In the genomic region with DNA sequence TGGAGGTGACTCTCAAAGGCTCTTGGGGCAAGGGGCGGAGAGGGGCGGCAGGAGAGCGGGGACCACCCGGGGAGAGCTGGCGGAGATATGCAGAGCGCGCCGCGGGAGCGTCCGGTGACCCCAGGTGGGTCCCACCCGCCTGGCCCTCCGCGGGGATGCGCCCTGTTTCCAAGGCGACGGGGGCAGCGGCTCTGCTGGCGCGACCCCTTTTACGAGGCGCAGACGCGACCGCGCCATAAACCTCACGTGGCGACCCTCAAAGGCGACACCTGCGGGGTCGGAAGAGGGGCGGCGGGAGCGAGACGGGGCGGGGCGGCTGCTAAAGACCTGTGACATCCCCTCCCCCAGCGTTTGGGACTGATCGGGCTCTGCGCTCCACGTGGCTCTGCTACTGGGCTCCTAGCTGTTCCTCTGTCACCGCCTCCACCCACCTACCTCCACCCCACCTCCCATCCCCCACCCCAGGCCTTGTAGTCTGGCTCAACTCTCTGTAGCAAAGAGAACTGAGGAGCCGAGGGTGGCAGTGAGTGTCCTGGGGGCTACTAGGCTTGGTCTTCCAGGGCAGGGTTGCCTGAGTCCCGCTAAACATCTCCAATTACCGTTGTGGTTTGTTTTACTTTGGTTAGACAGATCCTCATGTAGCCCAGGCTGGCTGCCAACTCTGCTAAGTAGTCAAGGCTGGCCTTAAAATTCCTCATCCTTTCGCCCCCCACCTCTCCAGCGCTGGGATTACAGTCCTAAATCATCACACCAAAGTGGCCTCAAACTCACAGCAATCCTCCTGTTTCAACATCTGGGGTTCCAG, we compare ENCODE assay signal across 9 mouse cellular contexts. TPM values are rescaled to one million over a fixed set of nuclear protein-coding genes. Genes with fewer than 3 reads are reported as not detected.
DNase-seq lines count a peak whose midpoint lies in the region; ATAC-seq lines count a peak whose summit lies in the region.
"Had no signal": no experiment of that assay in that cellular context is flagged by ENCODE, and none has a peak within 500 bp of the region (broad histone marks: within the 10 kb centered on the region; RNA-seq: fewer than 3 reads in every experiment).

No protein-coding gene starts in this region.

- H3K4me2 ChIP-seq in hindbrain, embryonic 14.5 days (replicated peaks): peak overlapping the region; percentile 69
- H3K4me2 ChIP-seq in midbrain, embryonic 14.5 days (ENCODE audit: low read length): peak overlapping the region; percentile 78

- H3K27me3 ChIP-seq in hindbrain, embryonic 14.5 days (ENCODE audit: control insufficient read depth, insufficient read depth, low read length): peaks cover 57% of the 10 kb centered on the region
- H3K27me3 ChIP-seq in midbrain, embryonic 14.5 days (ENCODE audit: control insufficient read depth, insufficient read depth, low read length): peaks cover 6% of the 10 kb centered on the region

- 2% methylated on average over 32 of the region's 47 CpGs for whole genome bisulfite sequencing in hindbrain, embryonic 14.5 days
- WGBS in midbrain, embryonic 14.5 days: 2% methylated on average over 45 of the region's 47 CpGs

- H3K9me3 ChIP-seq in hindbrain, embryonic 14.5 days (ENCODE audit: control insufficient read depth, low read length): no peaks in the 10 kb centered on the region
- no peaks in the 10 kb centered on the region for H3K9me3 ChIP-seq in midbrain, embryonic 14.5 days (ENCODE audit: control insufficient read depth, low read length)

- H3K36me3 ChIP-seq in hindbrain, embryonic 14.5 days (replicated peaks; ENCODE audit: control insufficient read depth, insufficient read depth): no peaks in the 10 kb centered on the region
- no peaks in the 10 kb centered on the region for H3K36me3 ChIP-seq in midbrain, embryonic 14.5 days (ENCODE audit: control insufficient read depth, insufficient read depth, low read length)

- peak overlapping the region; percentile 34 for H3K4me3 ChIP-seq in hindbrain, embryonic 14.5 days (replicated peaks; ENCODE audit: low read length)
- H3K4me3 ChIP-seq in midbrain, embryonic 14.5 days (replicated peaks; ENCODE audit: low read depth, low read length): peak overlapping the region; percentile 33

- peak; percentile 21; the same call in 1 of the 2 replicates for ATAC-seq in hindbrain, embryonic 14.5 days (ENCODE audit: low FRiP score)
- ATAC-seq in midbrain, embryonic 14.5 days (ENCODE audit: low FRiP score, low TSS enrichment): no peak

- peak overlapping the region; percentile 52; the same call in 1 of the 2 replicates for H3K9ac ChIP-seq in hindbrain, embryonic 14.5 days
- H3K9ac ChIP-seq in midbrain, embryonic 14.5 days (replicated peaks; ENCODE audit: low read length): peak overlapping the region; percentile 39

- DNase-seq in adrenal gland, postnatal 14 days: peak; percentile 29
- DNase-seq in adrenal gland, adult (ENCODE audit: inconsistent age in 2 of 2, low spot score in 1 of 2): no peak
- DNase-seq in WW6 (ENCODE audit: low read depth, low spot score): peak; percentile 95
- DNase-seq in hindbrain, embryonic 14.5 days (ENCODE audit: low spot score): no peak
- peak; percentile 59 for DNase-seq in midbrain, embryonic 14.5 days
- DNase-seq in B cell, adult 2 months: no peak
- no peak for DNase-seq in adrenal gland, adult 8-10 months
- DNase-seq in spleen, postnatal 10 days (ENCODE audit: low spot score in 2 of 2): no peak
- DNase-seq: cerebellum, postnatal 10 days had no signal

- H3K4me1 ChIP-seq in hindbrain, embryonic 14.5 days (replicated peaks; ENCODE audit: control insufficient read depth, insufficient read depth, low read length): peaks cover 21% of the 10 kb centered on the region
- H3K4me1 ChIP-seq in midbrain, embryonic 14.5 days (ENCODE audit: control insufficient read depth, insufficient read depth, low read length): peaks cover 38% of the 10 kb centered on the region

- no peak overlapping the region for H3K27ac ChIP-seq in hindbrain, embryonic 14.5 days
- H3K27ac ChIP-seq in midbrain, embryonic 14.5 days (replicated peaks; ENCODE audit: low read depth, low read length): no peak overlapping the region

RNA-seq across cellular contexts. Expression of gene Epha2, which starts 9.3 kb away (rescaled TPM):
- 18.8 and 19.4 TPM in 2 replicates for total RNA-seq in adrenal gland, postnatal 14 days (2021)
- 0.64 and 0.95 TPM in 2 replicates for polyA plus RNA-seq in hindbrain, embryonic 14.5 days (2014; fragmentation: Nextera tagmentation; extraction: Ambion mirVana)
- 1.2 and 1.7 TPM in 2 replicates for polyA plus RNA-seq in midbrain, embryonic 14.5 days (2014; fragmentation: Nextera tagmentation; extraction: Ambion mirVana)
- 10 to 100 TPM; 11.4 to 21.1 (median 16.2) TPM for total RNA-seq in adrenal gland, adult 8-10 months (2022)

RNA-seq across cellular contexts. Expression of gene Arhgef19, which starts 52.5 kb away (rescaled TPM):
- total RNA-seq in adrenal gland, postnatal 14 days (2021): 35.9 and 36.8 TPM in 2 replicates
- 0.78 and 1.1 TPM in 2 replicates for polyA plus RNA-seq in hindbrain, embryonic 14.5 days (2014; fragmentation: Nextera tagmentation; extraction: Ambion mirVana)
- polyA plus RNA-seq in midbrain, embryonic 14.5 days (2014; fragmentation: Nextera tagmentation; extraction: Ambion mirVana): 0.84 and 0.89 TPM in 2 replicates
- 100 to 1,000 TPM in 1 of 4 experiments, 10 to 100 TPM in 3; 43.5 to 113 (median 60.0) TPM for total RNA-seq in adrenal gland, adult 8-10 months (2022)

Comparison
In these comparisons a context has a peak if more than half of its experiments do, and no peak if none do; other contexts are left out.
1. DNase-seq: peak in adrenal gland, postnatal 14 days (single experiment), WW6 (single experiment) and midbrain, embryonic 14.5 days (single experiment); none in adrenal gland, adult (0 of 2), hindbrain, embryonic 14.5 days (single experiment), B cell, adult 2 months (0 of 2), adrenal gland, adult 8-10 months (single experiment) and spleen, postnatal 10 days (0 of 2).